Mouse (Mus musculus) neural tube, embryonic 11.5 days (tissue): ENCODE results near the gene Cyp24a1. TPM values are rescaled to one million over a fixed set of nuclear protein-coding genes. Genes with fewer than 3 reads are reported as not detected.

Experiments
- ATAC-seq: fragments of 200-750 bp; cut with Nextera tagmentation; 2 replicates; pipeline ENCODE4 v1.8.0; 2017; ENCODE audit warnings: moderate number of reproducible peaks, mild to moderate bottlenecking, moderate TSS enrichment, moderate library complexity; ENCODE audit not compliant: insufficient read depth, low FRiP score, low TSS enrichment
- DNase-seq: peaks from one replicate; pipeline ENCODE4 v3.0.0-alpha.2; 2015; ENCODE audit warnings: low spot score
- H3K27ac ChIP-seq: fragments of 300-500 bp; sonication (generic); 2 replicates; pipeline ENCODE4 v1.5.1; 2014; ENCODE audit warnings: low read depth, mild to moderate bottlenecking, low read length
- H3K27me3 ChIP-seq: fragments of 300-500 bp; sonication (generic); 2 replicates; pipeline ENCODE4 v1.6.1; 2014; ENCODE audit warnings: mild to moderate bottlenecking, low read length, mixed read lengths; ENCODE audit not compliant: control insufficient read depth, insufficient read depth
- H3K36me3 ChIP-seq: fragments of 300-500 bp; sonication (generic); 2 replicates; pipeline ENCODE4 v1.6.1; 2014; ENCODE audit warnings: mild to moderate bottlenecking, low read length, moderate library complexity, mixed read lengths; ENCODE audit not compliant: control insufficient read depth, insufficient read depth
- H3K4me1 ChIP-seq: fragments of 300-500 bp; sonication (generic); 2 replicates; pipeline ENCODE4 v1.6.1; 2014; ENCODE audit warnings: low read length, mixed read lengths; ENCODE audit not compliant: control insufficient read depth, insufficient read depth
- H3K4me2 ChIP-seq: fragments of 300-500 bp; sonication (generic); 2 replicates; pipeline ENCODE4 v1.6.1; 2014; ENCODE audit warnings: low read depth, mild to moderate bottlenecking, moderate library complexity
- H3K4me3 ChIP-seq: fragments of 300-500 bp; sonication (generic); 2 replicates; pipeline ENCODE4 v1.5.1; 2014; ENCODE audit warnings: low read depth, low read length
- H3K9ac ChIP-seq: fragments of 300-500 bp; sonication (generic); 2 replicates; pipeline ENCODE4 v1.6.1; 2014; ENCODE audit warnings: mild to moderate bottlenecking, low read length
- H3K9me3 ChIP-seq: fragments of 300-500 bp; sonication (generic); 2 replicates; pipeline ENCODE4 v1.6.1; 2016; ENCODE audit warnings: low read length; ENCODE audit not compliant: control insufficient read depth
- WGBS: fragments of 180-500 bp; shearing (Covaris S2); extraction: QIAGEN DNeasy Blood & Tissue Kit; methylation state at CpG from one replicate; pipeline ENCODE4 v1.1.7; 2014; 5-methylcytosine and 5-hydroxymethylcytosine counted together
- polyA plus RNA-seq: library from polyadenylated mRNA; unstranded; fragments of >200 nt; fragmentation: Nextera tagmentation; extraction: Ambion mirVana; gene quantifications from 2 replicates; pipeline ENCODE4 v1.2.1, GENCODE M21; 2014

Cyp24a1 gene
- polyA plus RNA-seq, 1 experiment from 2014 or later: not detected

- no peak overlapping the region for H3K4me3 ChIP-seq
- H3K27me3 ChIP-seq: no peaks in the 10 kb centered on the region
- no peak overlapping the region for H3K4me2 ChIP-seq
- H3K27ac ChIP-seq: no peak overlapping the region
- DNase-seq (no peak), ATAC-seq (no peak)
- no peaks in the 10 kb centered on the region for H3K36me3 ChIP-seq
- WGBS: 74% methylated on average over 11 of the region's 11 CpGs
- no peaks in the 10 kb centered on the region for H3K4me1 ChIP-seq
- no peaks in the 10 kb centered on the region for H3K9me3 ChIP-seq
- H3K9ac ChIP-seq: no peak overlapping the region
Measured at GRCm38 (mm10) chr2:170483914-170484313, 13.0 kb downstream of the Cyp24a1 start.

- H3K4me3 ChIP-seq: no peak overlapping the region
- ATAC-seq (no peak), DNase-seq (no peak)
- no peak overlapping the region for H3K4me2 ChIP-seq
- no peak overlapping the region for H3K9ac ChIP-seq
- H3K4me1 ChIP-seq: no peaks in the 10 kb centered on the region
- H3K36me3 ChIP-seq: no peaks in the 10 kb centered on the region
- no peak overlapping the region for H3K27ac ChIP-seq
- H3K9me3 ChIP-seq: no peaks in the 10 kb centered on the region
- H3K27me3 ChIP-seq: no peaks in the 10 kb centered on the region
- 72% methylated on average over 10 of the region's 10 CpGs for WGBS
Measured at GRCm38 (mm10) chr2:170482019-170482540, 14.9 kb downstream of the Cyp24a1 start.

GRCm38 (mm10) chr2:170476643-170477042 is 20.3 kb downstream of the Cyp24a1 start:
- Histone ChIP-seq H3K36me3 (no peaks in the 10 kb centered on the region), H3K9ac (no peak overlapping the region), H3K9me3 (no peaks in the 10 kb centered on the region), H3K4me2 (no peak overlapping the region), H3K27ac (no peak overlapping the region), H3K4me1 (no peaks in the 10 kb centered on the region), H3K27me3 (no peaks in the 10 kb centered on the region), H3K4me3 (no peak overlapping the region)
- no peak for DNase-seq
- WGBS: 92% methylated on average over 8 of the region's 8 CpGs
- ATAC-seq: no peak

- no peaks in the 10 kb centered on the region for H3K9me3 ChIP-seq
- no peaks in the 10 kb centered on the region for H3K27me3 ChIP-seq
- H3K9ac ChIP-seq: no peak overlapping the region
- no peaks in the 10 kb centered on the region for H3K4me1 ChIP-seq
- 89% methylated on average over 11 of the region's 11 CpGs for WGBS
- H3K36me3 ChIP-seq: no peaks in the 10 kb centered on the region
- no peak overlapping the region for H3K27ac ChIP-seq
- no peak overlapping the region for H3K4me3 ChIP-seq
- DNase-seq (no peak), ATAC-seq (no peak)
- no peak overlapping the region for H3K4me2 ChIP-seq
Measured at GRCm38 (mm10) chr2:170476215-170476614, 20.7 kb downstream of the Cyp24a1 start.

- Histone ChIP-seq H3K36me3 (no peaks in the 10 kb centered on the region), H3K9me3 (no peaks in the 10 kb centered on the region), H3K4me2 (no peak overlapping the region), H3K27ac (no peak overlapping the region), H3K9ac (no peak overlapping the region), H3K4me1 (no peaks in the 10 kb centered on the region), H3K27me3 (no peaks in the 10 kb centered on the region), H3K4me3 (no peak overlapping the region)
- DNase-seq (no peak), ATAC-seq (no peak)
- 63% methylated on average over 3 of the region's 3 CpGs for WGBS
Measured at GRCm38 (mm10) chr2:170475164-170475563, 21.8 kb downstream of the Cyp24a1 start.

GRCm38 (mm10) chr2:170474125-170474524 is 22.8 kb downstream of the Cyp24a1 start:
- 97% methylated on average over 5 of the region's 5 CpGs for WGBS
- Histone ChIP-seq H3K9ac (no peak overlapping the region), H3K4me1 (no peaks in the 10 kb centered on the region), H3K27ac (no peak overlapping the region), H3K27me3 (no peaks in the 10 kb centered on the region), H3K4me2 (no peak overlapping the region), H3K9me3 (no peaks in the 10 kb centered on the region), H3K4me3 (no peak overlapping the region), H3K36me3 (no peaks in the 10 kb centered on the region)
- no peak for ATAC-seq
- no peak for DNase-seq

- WGBS: 90% methylated on average over 5 of the region's 5 CpGs
- DNase-seq (no peak), ATAC-seq (no peak)
- no peak overlapping the region for H3K4me2 ChIP-seq
- H3K4me3 ChIP-seq: no peak overlapping the region
- H3K27ac ChIP-seq: no peak overlapping the region
- no peak overlapping the region for H3K9ac ChIP-seq
- H3K36me3 ChIP-seq: no peaks in the 10 kb centered on the region
- no peaks in the 10 kb centered on the region for H3K4me1 ChIP-seq
- no peaks in the 10 kb centered on the region for H3K27me3 ChIP-seq
- H3K9me3 ChIP-seq: no peaks in the 10 kb centered on the region
Measured at GRCm38 (mm10) chr2:170470591-170470990, 26.4 kb downstream of the Cyp24a1 start.

- H3K4me2 ChIP-seq: no peak overlapping the region
- 12% methylated on average over 10 of the region's 10 CpGs for WGBS
- no peaks in the 10 kb centered on the region for H3K9me3 ChIP-seq
- H3K27ac ChIP-seq: no peak overlapping the region
- ATAC-seq (no peak; the same call in 1 of the 2 replicates), DNase-seq (peak; percentile 51)
- H3K27me3 ChIP-seq: no peaks in the 10 kb centered on the region
- no peaks in the 10 kb centered on the region for H3K36me3 ChIP-seq
- H3K9ac ChIP-seq: no peak overlapping the region
- H3K4me1 ChIP-seq: no peaks in the 10 kb centered on the region
- H3K4me3 ChIP-seq: no peak overlapping the region
Measured at GRCm38 (mm10) chr2:170469616-170470308, 27.2 kb downstream of the Cyp24a1 start.

- H3K4me2 ChIP-seq: no peak overlapping the region
- no peak overlapping the region for H3K9ac ChIP-seq
- DNase-seq: no peak
- no peaks in the 10 kb centered on the region for H3K27me3 ChIP-seq
- H3K4me1 ChIP-seq: no peaks in the 10 kb centered on the region
- no peak overlapping the region for H3K4me3 ChIP-seq
- no peaks in the 10 kb centered on the region for H3K9me3 ChIP-seq
- no peak for ATAC-seq
- no peaks in the 10 kb centered on the region for H3K36me3 ChIP-seq
- H3K27ac ChIP-seq: no peak overlapping the region
Measured at GRCm38 (mm10) chr2:170468009-170468408, 28.9 kb downstream of the Cyp24a1 start.
